Mouse (Mus musculus) kidney, adult 2 months (tissue): ENCODE measurements around the gene Fxr2. TPM values are rescaled to one million over a fixed set of nuclear protein-coding genes. Genes with fewer than 3 reads are reported as not detected.
A peak's percentile ranks its signal among the peaks of the same experiment; 100 is the strongest.
"Not testable (repeated sequence)": the region's sequence is repeated elsewhere in the genome, so short reads cannot be mapped to it uniquely, and the experiment has no call there.

Source experiments
- DNase-seq: peaks from one replicate; pipeline ENCODE4 v3.0.0; 2021
- H3K27ac ChIP-seq: fragments of 200-500 bp; 2 replicates; pipeline ENCODE4 v1.5.1; 2012; ENCODE audit warnings: low read depth, low read length, control low read depth, inconsistent platforms; ENCODE audit not compliant: insufficient read depth
- H3K27me3 ChIP-seq: fragments of 200-500 bp; replicated peaks from 2 replicates; pipeline ENCODE4 v1.6.1; 2012; ENCODE audit warnings: mild to moderate bottlenecking, moderate library complexity, low read length, inconsistent platforms; ENCODE audit not compliant: control insufficient read depth, insufficient read depth
- H3K36me3 ChIP-seq: fragments of 200-500 bp; 2 replicates; pipeline ENCODE4 v1.6.1; 2012; ENCODE audit warnings: mild to moderate bottlenecking, moderate library complexity, low read length, inconsistent platforms; ENCODE audit not compliant: control insufficient read depth, insufficient read depth
- H3K4me1 ChIP-seq: fragments of 200-500 bp; 2 replicates; pipeline ENCODE4 v1.6.1; 2011; ENCODE audit warnings: low read length; ENCODE audit not compliant: control insufficient read depth, insufficient read depth
- H3K4me3 ChIP-seq: fragments of 200-500 bp; 2 replicates; pipeline ENCODE4 v1.5.1; 2011; ENCODE audit warnings: mild to moderate bottlenecking, low read depth, low read length, control low read depth; ENCODE audit not compliant: insufficient read depth
- CTCF ChIP-seq: fragments of 200-500 bp; conservative IDR thresholded peaks from 2 replicates; pipeline ENCODE4 v1.5.1; 2011; ENCODE audit warnings: low read depth, mild to moderate bottlenecking, control low read depth, low read length, moderate library complexity, mixed read lengths; ENCODE audit not compliant: insufficient read depth, insufficient read length
- POLR2A ChIP-seq: fragments of 200-500 bp; IDR thresholded peaks from one replicate; pipeline ENCODE4 v1.6.1; 2011; ENCODE audit warnings: low read depth, low read length, control low read depth
- WGBS: fragments of 180-500 bp; shearing (Covaris S2); methylation state at CpG from one replicate; pipeline ENCODE4 v1.1.7; 2018; 5-methylcytosine and 5-hydroxymethylcytosine counted together
- polyA plus RNA-seq: library from polyadenylated mRNA; depleted of rRNA; stranded (reverse); fragments of >200 nt; gene quantifications from 2 replicates; pipeline ENCODE4 v1.2.3, GENCODE M21; 2012

Fxr2 gene
- polyA plus RNA-seq, 1 experiment: 49.9 TPM

- peak; percentile 73 for DNase-seq
- peak within 1 kb of the TSS; percentile 56 for H3K4me3 ChIP-seq
- H3K4me1 ChIP-seq: no peaks in the 10 kb centered on the region; the same call in 1 of the 2 replicates
- under 1% methylated on average over 20 of the region's 20 CpGs for WGBS
- H3K36me3 ChIP-seq: no peaks in the 10 kb centered on the region
- H3K27ac ChIP-seq: peak within 1 kb of the TSS; percentile 37
- TF ChIP-seq CTCF (no peak), POLR2A (no peak)
- H3K27me3 ChIP-seq: no peaks in the 10 kb centered on the region
Measured at GRCm38 (mm10) chr11:69621571-69622268, 11.1 kb upstream of the Fxr2 start, which contains the start of gene Sat2. Gene Sat2, plus strand, starts transcription at chr11:69622024.

GRCm38 (mm10) chr11:69622406-69622805 lies 10.4 kb upstream of the Fxr2 start:
- DNase-seq: peak; percentile 27
- 16% methylated on average over 6 of the region's 6 CpGs for WGBS
- Histone ChIP-seq H3K27ac (no peak overlapping the region), H3K36me3 (no peaks in the 10 kb centered on the region), H3K27me3 (no peaks in the 10 kb centered on the region), H3K4me1 (no peaks in the 10 kb centered on the region; the same call in 1 of the 2 replicates), H3K4me3 (peak overlapping the region; percentile 56)
- no peak for TF ChIP-seq POLR2A
- no peak for TF ChIP-seq CTCF

- TF ChIP-seq CTCF: no peak
- no peak for TF ChIP-seq POLR2A
- no peaks in the 10 kb centered on the region for H3K27me3 ChIP-seq
- no peaks in the 10 kb centered on the region for H3K36me3 ChIP-seq
- no peak overlapping the region for H3K4me3 ChIP-seq
- WGBS: 78% methylated on average over 4 of the region's 4 CpGs
- H3K4me1 ChIP-seq: no peaks in the 10 kb centered on the region; the same call in 1 of the 2 replicates
- no peak for DNase-seq
- H3K27ac ChIP-seq: no peak overlapping the region
Measured at GRCm38 (mm10) chr11:69623006-69623405, 9.8 kb upstream of the Fxr2 start.

GRCm38 (mm10) chr11:69624339-69624738 lies 8.5 kb upstream of the Fxr2 start:
- not testable (repeated sequence) for H3K36me3 ChIP-seq, H3K4me3 ChIP-seq, H3K27ac ChIP-seq, DNase-seq, H3K4me1 ChIP-seq, H3K27me3 ChIP-seq
- 84% methylated on average over 2 of the region's 2 CpGs for WGBS

GRCm38 (mm10) chr11:69628286-69628685 lies 4.5 kb upstream of the Fxr2 start:
- H3K36me3 ChIP-seq: no peaks in the 10 kb centered on the region
- DNase-seq: peak; percentile 87
- no peak overlapping the region for H3K27ac ChIP-seq
- H3K4me3 ChIP-seq: no peak overlapping the region
- H3K27me3 ChIP-seq: no peaks in the 10 kb centered on the region
- 38% methylated on average over 6 of the region's 6 CpGs for WGBS
- TF ChIP-seq CTCF (peak; percentile 99), POLR2A (no peak)
- H3K4me1 ChIP-seq: no peaks in the 10 kb centered on the region

GRCm38 (mm10) chr11:69629802-69630201 lies 3.0 kb upstream of the Fxr2 start:
- Histone ChIP-seq H3K4me1 (peaks cover 3% of the 10 kb centered on the region; the same call in 1 of the 2 replicates), H3K4me3 (no peak overlapping the region), H3K27ac (no peak overlapping the region), H3K36me3 (no peaks in the 10 kb centered on the region), H3K27me3 (no peaks in the 10 kb centered on the region)
- WGBS: 44% methylated on average over 1 of the region's 1 CpGs
- peak; percentile 38 for DNase-seq
- TF ChIP-seq POLR2A (no peak), CTCF (peak; percentile 16; the same call in 1 of the 2 replicates)

GRCm38 (mm10) chr11:69633128-69633866 lies 507 bp downstream of the Fxr2 start:
- H3K36me3 ChIP-seq: no peaks in the 10 kb centered on the region; the same call in 1 of the 2 replicates
- DNase-seq: no peak
- under 1% methylated on average over 50 of the region's 50 CpGs for WGBS
- peak overlapping the region; percentile 59 for H3K27ac ChIP-seq
- no peak for TF ChIP-seq POLR2A
- no peak for TF ChIP-seq CTCF
- no peaks in the 10 kb centered on the region for H3K27me3 ChIP-seq
- peak overlapping the region; percentile 96 for H3K4me3 ChIP-seq
- peaks cover 3% of the 10 kb centered on the region; the same call in 1 of the 2 replicates for H3K4me1 ChIP-seq
